Mouse (Mus musculus): ENCODE measurements at regions not wholly inside any gene's neighbourhood (a gene's known extent, or its start where the extent isn't known, plus 50 kb on each side); places are given as distances from the start of the nearest gene placed in this dataset.

GRCm38 (mm10) chr11:48442534-48443254 is 357.4 kb upstream of the Rack1 start:
- no peaks in the 10 kb centered on the region for H3K36me3 ChIP-seq (ENCODE audit: insufficient read depth, low read length)
- H3K9ac ChIP-seq (ENCODE audit: low read depth, low read length) = no peak overlapping the region
- ATAC-seq (replicated peaks; ENCODE audit: low FRiP score, low read depth) = no peak; the same call in 1 of the 2 replicates
- H3K4me1 ChIP-seq (replicated peaks; ENCODE audit: insufficient read depth, low read length) = no peaks in the 10 kb centered on the region
- no peak for DNase-seq (ENCODE audit: low spot score)
- no peaks in the 10 kb centered on the region for H3K9me3 ChIP-seq (replicated peaks; ENCODE audit: low read length)
- H3K27ac ChIP-seq = no peak overlapping the region
- TF ChIP-seq CTCF (IDR thresholded peaks at IDR 0.05; ENCODE audit: low read depth) = no peak
- H3K4me3 ChIP-seq (replicated peaks; ENCODE audit: low read depth, low read length) = no peak overlapping the region
- 30% methylated on average over 5 of the region's 5 CpGs for WGBS
- no peaks in the 10 kb centered on the region for H3K27me3 ChIP-seq (ENCODE audit: insufficient read depth, low read length)
- no peak overlapping the region for H3K4me2 ChIP-seq (ENCODE audit: low read length)

DNA sequence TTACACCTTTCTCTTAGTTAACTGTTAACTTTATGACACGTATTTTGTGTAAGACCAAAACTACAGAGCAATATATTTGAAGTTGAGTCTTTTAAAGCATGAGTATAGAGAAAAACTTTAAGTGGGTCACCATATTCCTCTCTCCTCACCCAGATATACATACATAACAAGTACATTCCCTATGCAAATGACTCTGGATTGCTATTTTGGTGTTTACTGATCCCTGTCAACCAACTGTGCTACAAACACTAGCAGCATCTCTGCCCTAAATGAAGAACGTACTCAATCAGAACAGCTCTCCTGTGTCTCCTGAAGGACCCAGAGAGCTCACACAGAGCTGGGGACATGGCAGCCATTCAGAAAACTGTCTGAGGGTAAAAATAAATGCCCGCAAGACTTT is 363.4 kb upstream of the Rack1 start:
- DNase-seq (ENCODE audit: low spot score) = no peak
- Histone ChIP-seq H3K27me3 (ENCODE audit: insufficient read depth, low read length) (no peaks in the 10 kb centered on the region), H3K9me3 (replicated peaks; ENCODE audit: low read length) (no peaks in the 10 kb centered on the region), H3K9ac (ENCODE audit: low read depth, low read length) (no peak overlapping the region), H3K27ac (no peak overlapping the region), H3K36me3 (ENCODE audit: insufficient read depth, low read length) (no peaks in the 10 kb centered on the region), H3K4me3 (replicated peaks; ENCODE audit: low read depth, low read length) (no peak overlapping the region), H3K4me1 (replicated peaks; ENCODE audit: insufficient read depth, low read length) (no peaks in the 10 kb centered on the region), H3K4me2 (ENCODE audit: low read length) (no peak overlapping the region)
- no peak for TF ChIP-seq CTCF (IDR thresholded peaks at IDR 0.05; ENCODE audit: low read depth)
- no peak for ATAC-seq (replicated peaks; ENCODE audit: low FRiP score, low read depth)
- 85% methylated on average over 3 of the region's 3 CpGs for WGBS

- TF ChIP-seq CTCF (IDR thresholded peaks at IDR 0.05; ENCODE audit: low read depth) = no peak
- H3K27me3 ChIP-seq (ENCODE audit: insufficient read depth, low read length) = no peaks in the 10 kb centered on the region
- H3K4me2 ChIP-seq (ENCODE audit: low read length) = no peak overlapping the region
- ATAC-seq (replicated peaks; ENCODE audit: low FRiP score, low read depth) (no peak), DNase-seq (ENCODE audit: low spot score) (peak; percentile 43)
- H3K4me3 ChIP-seq (replicated peaks; ENCODE audit: low read depth, low read length) = no peak overlapping the region
- H3K9me3 ChIP-seq (replicated peaks; ENCODE audit: low read length) = no peaks in the 10 kb centered on the region
- H3K4me1 ChIP-seq (replicated peaks; ENCODE audit: insufficient read depth, low read length) = no peaks in the 10 kb centered on the region
- H3K9ac ChIP-seq (ENCODE audit: low read depth, low read length) = no peak overlapping the region
- no peaks in the 10 kb centered on the region for H3K36me3 ChIP-seq (ENCODE audit: insufficient read depth, low read length)
- no peak overlapping the region for H3K27ac ChIP-seq
Observed at GRCm38 (mm10) chr11:48431316-48431715, 368.8 kb upstream of the Rack1 start.

DNA sequence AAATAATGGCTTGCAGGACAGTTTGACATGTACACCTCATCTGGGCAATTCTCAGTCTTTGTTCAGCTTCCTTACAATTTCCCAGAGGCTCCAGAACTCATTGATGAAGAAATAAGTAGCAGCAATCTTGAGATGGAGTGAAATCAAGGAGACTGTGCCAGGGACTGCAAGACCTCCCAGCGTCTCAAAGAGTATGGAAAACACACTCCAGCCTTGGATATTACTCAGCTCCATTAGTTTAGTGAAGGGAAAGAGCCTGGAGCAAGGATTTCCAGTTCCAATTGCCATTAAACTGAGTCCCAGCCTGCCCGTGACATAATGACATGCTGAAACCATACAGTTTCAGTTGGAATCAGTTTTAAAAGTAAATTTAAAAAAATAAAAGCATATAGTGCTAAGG is 372.7 kb upstream of the Rack1 start:
- no peaks in the 10 kb centered on the region for H3K36me3 ChIP-seq (ENCODE audit: insufficient read depth, low read length)
- no peak for TF ChIP-seq CTCF (IDR thresholded peaks at IDR 0.05; ENCODE audit: low read depth)
- ATAC-seq (replicated peaks; ENCODE audit: low FRiP score, low read depth) (no peak), DNase-seq (ENCODE audit: low spot score) (peak; percentile 16)
- no peaks in the 10 kb centered on the region for H3K27me3 ChIP-seq (ENCODE audit: insufficient read depth, low read length)
- H3K9me3 ChIP-seq (replicated peaks; ENCODE audit: low read length) = no peaks in the 10 kb centered on the region
- H3K4me1 ChIP-seq (replicated peaks; ENCODE audit: insufficient read depth, low read length) = no peaks in the 10 kb centered on the region
- no peak overlapping the region for H3K27ac ChIP-seq
- no peak overlapping the region for H3K9ac ChIP-seq (ENCODE audit: low read depth, low read length)
- no peak overlapping the region for H3K4me3 ChIP-seq (replicated peaks; ENCODE audit: low read depth, low read length)
- 48% methylated on average over 2 of the region's 2 CpGs for WGBS
- H3K4me2 ChIP-seq (ENCODE audit: low read length) = no peak overlapping the region

DNA sequence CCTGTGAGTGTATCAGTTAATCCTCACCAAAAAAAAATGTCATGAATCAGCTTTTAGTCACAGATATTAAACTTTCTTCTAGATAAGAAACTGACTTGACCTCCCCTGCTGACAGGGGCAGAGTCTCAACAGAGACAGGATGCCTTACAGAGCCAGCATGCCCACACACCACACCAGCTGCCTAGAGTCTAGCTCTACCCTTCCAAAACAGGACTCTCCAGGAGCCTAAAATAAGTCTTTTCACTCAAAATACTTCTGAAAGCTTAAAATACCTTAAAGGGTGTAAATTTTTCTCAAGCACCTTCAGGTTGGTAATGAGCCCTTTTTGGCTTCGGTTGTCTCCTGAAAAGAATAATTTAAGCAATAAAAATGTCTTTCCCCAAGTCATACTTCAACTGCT is 373.7 kb upstream of the Rack1 start:
- no peak overlapping the region for H3K4me2 ChIP-seq (ENCODE audit: low read length)
- TF ChIP-seq CTCF (IDR thresholded peaks at IDR 0.05; ENCODE audit: low read depth) = no peak
- no peak overlapping the region for H3K9ac ChIP-seq (ENCODE audit: low read depth, low read length)
- no peak overlapping the region for H3K4me3 ChIP-seq (replicated peaks; ENCODE audit: low read depth, low read length)
- no peaks in the 10 kb centered on the region for H3K4me1 ChIP-seq (replicated peaks; ENCODE audit: insufficient read depth, low read length)
- no peaks in the 10 kb centered on the region for H3K27me3 ChIP-seq (ENCODE audit: insufficient read depth, low read length)
- H3K36me3 ChIP-seq (ENCODE audit: insufficient read depth, low read length) = no peaks in the 10 kb centered on the region
- no peak for DNase-seq (ENCODE audit: low spot score)
- 13% methylated on average over 1 of the region's 1 CpGs for WGBS
- ATAC-seq (replicated peaks; ENCODE audit: low FRiP score, low read depth) = no peak
- no peak overlapping the region for H3K27ac ChIP-seq
- H3K9me3 ChIP-seq (replicated peaks; ENCODE audit: low read length) = no peaks in the 10 kb centered on the region

DNA sequence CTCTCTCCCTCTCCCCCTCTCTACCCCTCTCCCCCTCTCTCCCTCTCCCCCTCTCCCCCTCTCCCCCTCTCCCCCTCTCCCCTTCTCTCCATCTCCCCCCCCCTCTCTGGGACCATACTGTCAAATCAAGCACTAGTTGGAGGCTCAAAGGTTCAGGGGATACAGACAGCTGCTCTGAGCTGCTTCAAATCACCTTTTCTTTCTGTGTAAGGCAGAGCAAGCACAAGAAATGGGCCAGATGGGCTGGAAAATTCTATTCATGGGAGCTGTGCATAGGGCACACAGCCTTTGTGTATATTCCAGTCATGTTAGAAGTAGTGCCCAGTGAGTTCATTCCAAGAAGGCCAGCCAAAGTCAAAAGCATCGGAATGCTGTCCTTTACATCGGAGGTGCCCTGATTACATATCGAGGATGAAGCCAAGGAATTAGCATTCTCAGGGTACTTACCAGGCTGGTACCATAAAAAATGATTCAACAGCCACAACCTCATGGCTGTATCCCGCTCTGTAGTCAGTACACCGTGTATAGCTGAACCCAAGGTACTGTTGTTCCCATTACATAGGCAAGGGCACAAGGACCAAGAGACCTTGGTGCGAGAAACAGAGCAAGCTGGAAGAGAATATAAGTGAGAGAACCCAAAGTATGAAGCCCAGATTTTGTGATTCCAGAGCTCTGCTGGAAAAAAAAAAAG is 381.9 kb upstream of the Rack1 start:
- Histone ChIP-seq H3K9ac (ENCODE audit: low read depth, low read length) (no peak overlapping the region), H3K9me3 (replicated peaks; ENCODE audit: low read length) (no peaks in the 10 kb centered on the region), H3K4me2 (ENCODE audit: low read length) (no peak overlapping the region), H3K4me3 (replicated peaks; ENCODE audit: low read depth, low read length) (no peak overlapping the region), H3K36me3 (ENCODE audit: insufficient read depth, low read length) (no peaks in the 10 kb centered on the region), H3K4me1 (replicated peaks; ENCODE audit: insufficient read depth, low read length) (no peaks in the 10 kb centered on the region), H3K27me3 (ENCODE audit: insufficient read depth, low read length) (no peaks in the 10 kb centered on the region), H3K27ac (no peak overlapping the region)
- DNase-seq (ENCODE audit: low spot score) (no peak), ATAC-seq (replicated peaks; ENCODE audit: low FRiP score, low read depth) (no peak)
- TF ChIP-seq CTCF (IDR thresholded peaks at IDR 0.05; ENCODE audit: low read depth) = no peak
- WGBS = 94% methylated on average over 6 of the region's 6 CpGs
